Mouse (Mus musculus): Measurements from ENCODE around the gene Spty2d1.
A peak's percentile ranks its signal among the peaks of the same experiment; 100 is the strongest.
"Not testable (repeated sequence)": the region's sequence is repeated elsewhere in the genome, so short reads cannot be mapped to it uniquely, and the experiment has no call there.

Gene Spty2d1

DNA sequence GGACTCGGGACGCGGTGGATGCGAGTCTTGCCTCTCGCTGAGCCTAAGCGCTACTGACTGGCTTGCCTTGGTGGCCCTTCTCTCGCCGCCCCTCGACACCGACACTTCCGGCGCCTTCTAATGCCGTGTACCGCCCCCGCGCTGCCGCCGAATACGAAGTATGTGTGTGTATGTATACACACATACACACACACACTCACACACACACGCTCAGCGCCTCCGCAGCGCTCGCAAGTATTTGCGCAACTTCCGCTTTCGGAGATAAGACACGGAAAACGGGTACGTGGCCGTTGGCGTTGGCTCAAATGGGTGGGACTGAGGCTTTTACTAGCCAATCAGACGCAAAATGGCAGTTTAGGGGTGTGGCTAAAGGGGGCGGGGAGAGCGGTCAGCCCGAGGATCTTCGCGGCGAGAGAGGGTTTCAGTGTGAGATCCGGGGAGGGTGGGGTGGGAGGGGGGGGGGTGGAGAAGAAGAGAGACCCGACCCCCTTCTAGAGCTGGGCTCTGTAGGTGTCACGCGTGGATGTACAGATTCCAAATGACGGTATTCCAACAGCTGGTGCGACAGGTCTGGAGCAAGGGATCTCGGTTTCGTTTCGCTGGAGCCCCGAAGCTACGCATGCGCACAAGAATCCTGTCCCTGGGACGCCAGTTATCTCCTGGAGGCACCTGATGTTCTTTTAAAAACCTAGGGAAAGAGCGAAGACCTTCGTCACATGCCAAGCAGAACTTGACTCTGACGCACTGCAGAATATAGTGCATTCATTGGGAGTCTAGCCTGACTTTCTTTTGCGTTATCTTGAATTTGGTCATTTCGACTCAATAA, at the start of gene Spty2d1:
Gene Spty2d1 (minus strand): TSS at position 244 of the 826 bp plus-strand sequence.
- DNase-seq (ENCODE audit: low read depth, low spot score) = peak; percentile 99

DNA sequence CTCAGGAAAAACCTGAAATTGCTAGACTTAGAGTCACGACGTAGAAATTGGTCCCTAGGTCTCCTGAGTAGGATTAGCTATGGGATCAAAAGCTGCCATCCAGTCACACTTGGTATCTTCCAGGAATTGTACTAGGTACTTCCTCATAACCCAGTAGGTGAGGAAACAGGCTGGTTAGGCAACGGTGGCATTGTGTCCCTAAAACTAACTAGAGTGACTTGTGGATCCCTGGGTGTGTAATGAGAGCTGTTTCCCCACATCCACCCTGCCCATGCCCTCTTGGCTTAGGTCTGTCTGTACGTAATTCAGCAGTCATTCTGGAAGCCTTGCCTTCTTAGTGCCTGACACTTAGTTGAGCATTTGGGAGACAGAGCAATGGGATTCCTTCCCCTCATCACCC, 48.1 kb upstream of the Spty2d1 start:
- DNase-seq (ENCODE audit: low read depth, low spot score) = no peak

DNA sequence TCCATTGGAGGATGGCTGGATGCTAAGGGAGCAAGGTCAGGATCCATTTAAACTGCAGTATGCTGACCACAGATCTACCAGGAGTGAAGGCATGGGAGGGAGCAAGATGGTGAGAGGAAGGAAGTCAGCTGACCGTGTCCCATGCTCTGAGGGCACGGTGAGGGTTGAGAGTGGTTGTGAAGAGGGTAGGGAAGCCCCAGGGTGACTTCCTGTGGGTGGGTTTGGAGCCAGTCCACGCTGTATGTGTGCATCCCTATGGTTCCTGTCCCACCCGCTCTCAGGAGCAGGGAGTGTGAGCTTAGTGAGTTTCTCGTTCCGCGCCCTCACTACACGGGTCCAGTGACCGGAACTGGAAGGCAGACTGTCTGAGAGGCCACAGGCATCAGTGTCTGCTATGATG, 47.5 kb upstream of the Spty2d1 start:
- peak; percentile 20 for DNase-seq (ENCODE audit: low read depth, low spot score)

DNA sequence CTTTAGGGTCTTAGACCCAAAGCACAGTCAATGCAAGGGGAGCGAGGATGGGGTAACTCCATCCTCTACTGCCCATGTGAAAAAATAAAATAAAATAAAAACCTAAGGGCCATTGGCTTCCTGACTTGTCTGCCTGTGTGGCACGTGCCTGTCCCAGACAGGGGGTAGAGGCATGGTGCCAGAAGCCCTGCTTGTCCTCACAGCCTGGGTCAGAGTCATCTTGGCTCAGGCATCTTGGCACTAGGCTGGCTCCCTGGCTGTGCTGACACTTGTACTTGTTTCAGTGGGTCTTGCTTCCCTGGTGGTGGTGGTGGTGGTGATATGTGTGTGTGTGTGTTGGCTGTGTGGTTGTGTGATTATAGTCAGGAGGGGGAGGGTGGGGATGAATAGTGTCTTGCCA, 46.5 kb upstream of the Spty2d1 start:
- no peak for DNase-seq (ENCODE audit: low read depth, low spot score)

DNA sequence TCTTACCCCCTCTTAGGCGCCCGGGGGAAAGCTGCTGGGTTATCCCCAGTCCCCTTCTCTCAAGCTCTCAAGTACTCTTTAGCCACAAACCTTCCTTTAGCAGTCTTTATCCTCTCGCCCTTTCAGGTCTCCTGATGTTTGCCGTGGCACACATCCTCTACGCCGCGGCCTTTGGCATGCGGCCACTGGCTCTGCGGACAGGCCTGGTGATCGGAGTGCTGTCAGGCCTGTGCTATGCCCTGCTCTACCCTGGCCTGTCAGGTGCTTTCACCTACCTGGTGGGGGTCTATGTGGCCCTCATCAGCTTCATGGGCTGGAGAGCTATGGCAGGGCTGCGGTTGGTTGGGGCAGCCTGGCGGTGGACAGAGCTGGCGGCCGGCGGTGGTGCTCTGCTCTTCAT, 45.1 kb upstream of the Spty2d1 start:
- no peak for DNase-seq (ENCODE audit: low read depth, low spot score)

DNA sequence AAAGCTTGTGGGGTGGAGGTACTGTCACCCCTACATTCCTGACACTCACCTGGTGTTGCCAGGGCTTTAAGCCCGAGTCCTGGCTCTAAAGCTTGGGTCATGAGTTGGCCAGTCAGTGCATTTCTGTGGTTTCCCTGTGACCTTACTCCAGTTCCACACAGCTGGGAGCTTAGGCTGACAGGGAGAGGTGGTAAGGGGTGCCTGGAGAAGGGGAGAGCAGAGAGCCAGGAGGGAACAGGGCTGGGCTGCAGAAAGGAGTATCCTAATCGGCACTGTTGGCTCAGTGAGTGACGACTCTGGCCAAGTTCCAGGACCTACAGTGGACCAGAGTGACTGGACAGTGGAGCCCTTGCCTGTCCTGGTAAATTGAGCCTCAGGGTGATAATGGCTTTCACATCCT, 44.1 kb upstream of the Spty2d1 start:
- DNase-seq (ENCODE audit: low read depth, low spot score) = peak; percentile 43

DNA sequence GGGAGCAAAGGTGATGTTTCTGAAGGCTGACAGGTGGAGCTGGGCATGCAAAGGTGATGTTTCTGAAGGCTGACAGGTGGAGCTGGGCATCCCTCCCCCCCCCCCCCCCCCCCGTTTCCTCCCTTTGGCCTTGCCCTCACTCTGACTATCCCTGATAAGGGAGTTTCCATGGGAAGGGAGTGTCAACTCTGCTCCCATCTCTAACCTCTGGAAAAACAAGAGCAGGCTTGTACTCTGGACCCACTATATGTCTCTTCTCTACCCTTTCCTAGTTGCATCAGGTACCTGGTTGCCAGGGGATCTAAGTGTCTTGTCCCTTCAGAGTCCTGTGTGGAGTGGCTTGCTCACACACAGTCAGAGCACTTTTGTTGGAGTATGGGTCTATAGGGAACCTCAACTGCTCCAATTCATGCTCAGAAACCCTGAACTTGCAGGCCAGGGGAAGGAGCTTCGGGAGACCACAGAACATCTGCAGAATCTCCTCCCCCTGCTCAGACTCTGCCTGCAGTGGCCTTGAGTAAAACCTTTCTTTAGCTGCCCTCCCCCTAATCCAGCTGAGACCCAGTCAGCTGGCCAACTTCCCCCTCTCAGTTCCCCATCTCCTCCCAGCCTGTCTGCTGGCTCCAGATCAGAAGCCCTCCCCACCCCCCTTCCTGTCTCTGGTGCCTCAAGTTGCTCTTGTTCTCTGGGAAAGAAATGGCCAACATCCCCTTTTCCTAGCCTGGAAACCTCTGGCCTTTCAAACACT, 43.4 kb upstream of the Spty2d1 start:
- peak; percentile 66 for DNase-seq (ENCODE audit: low read depth, low spot score)

DNA sequence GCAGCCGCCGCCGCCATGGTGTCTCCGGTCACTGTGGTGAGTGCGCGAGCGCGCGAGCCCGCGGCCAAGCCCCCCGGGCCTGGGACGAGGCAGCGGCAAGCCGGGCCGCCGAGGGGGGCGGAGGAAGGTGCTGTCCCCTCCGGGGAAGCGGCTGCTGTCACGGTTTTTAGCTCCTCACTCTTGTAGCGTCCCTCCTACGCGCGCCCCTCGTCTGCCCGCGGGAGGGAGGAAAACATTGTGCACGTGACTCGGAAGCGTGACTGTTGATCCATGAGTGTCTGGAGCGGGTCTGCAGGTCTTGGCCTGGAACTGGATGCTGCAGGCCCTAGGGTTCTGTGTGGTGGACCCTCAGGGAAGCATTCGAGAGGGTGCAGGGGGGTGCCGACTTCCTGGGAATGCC, 42.6 kb upstream of the Spty2d1 start:
- peak; percentile 17 for DNase-seq (ENCODE audit: low read depth, low spot score)

DNA sequence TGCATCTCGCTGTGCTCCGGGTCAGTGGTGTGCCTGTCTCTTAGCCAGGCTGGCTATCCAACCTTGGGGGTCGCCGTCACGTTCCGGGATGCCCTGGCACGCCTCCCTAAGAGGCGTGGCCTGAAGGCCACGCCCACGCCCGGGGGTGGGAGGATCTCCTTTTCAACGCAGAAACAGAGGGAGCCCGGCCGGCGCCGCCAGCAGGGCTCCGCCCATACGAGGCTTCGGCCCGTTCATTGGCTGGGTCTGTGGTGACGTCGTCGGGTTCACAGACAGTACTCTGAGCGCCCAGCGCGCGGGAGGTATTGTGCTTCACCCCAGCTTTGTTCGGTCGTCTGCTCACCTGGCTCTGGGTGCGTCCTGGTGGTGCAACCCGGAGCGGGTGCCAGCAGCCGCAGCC, 42.2 kb upstream of the Spty2d1 start, which contains the start of gene Tmem86a:
Gene Tmem86a (plus strand): TSS at position 236 of the 400 bp plus-strand sequence.
- DNase-seq (ENCODE audit: low read depth, low spot score) = peak; percentile 87

DNA sequence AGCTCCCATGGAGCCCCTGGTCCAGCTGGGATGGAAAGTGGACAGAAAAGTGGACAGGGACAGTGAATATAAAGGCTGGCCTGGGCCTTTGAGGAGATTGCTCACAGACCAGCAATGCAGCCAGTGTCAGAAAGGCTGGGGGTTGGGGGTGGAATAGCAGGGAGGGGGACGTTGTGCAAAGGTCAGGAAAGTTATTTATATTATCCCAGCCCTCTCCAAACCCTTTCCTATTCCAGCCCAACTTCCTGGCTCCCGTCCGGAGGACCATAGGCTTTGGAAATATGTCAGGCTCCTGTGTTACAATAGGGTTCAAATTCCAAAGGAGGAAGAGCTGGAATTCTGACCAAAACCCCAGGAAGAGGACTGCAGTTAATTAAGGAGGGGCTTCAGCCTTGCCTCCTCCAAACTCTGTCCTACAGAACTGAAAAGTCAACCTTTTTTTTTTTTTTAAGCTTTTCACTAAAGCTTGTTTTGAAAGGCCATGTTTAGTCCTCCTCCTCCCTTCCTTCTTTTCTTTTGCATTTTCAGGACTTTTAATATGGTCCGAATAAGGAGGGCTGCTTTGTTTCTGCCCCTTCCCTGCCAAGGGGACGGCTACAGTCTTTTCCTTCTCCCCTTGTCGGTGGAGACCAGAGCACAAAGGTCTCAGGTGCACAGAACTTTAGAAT, 34.7 kb upstream of the Spty2d1 start:
- no peak for DNase-seq (ENCODE audit: low read depth, low spot score)

DNA sequence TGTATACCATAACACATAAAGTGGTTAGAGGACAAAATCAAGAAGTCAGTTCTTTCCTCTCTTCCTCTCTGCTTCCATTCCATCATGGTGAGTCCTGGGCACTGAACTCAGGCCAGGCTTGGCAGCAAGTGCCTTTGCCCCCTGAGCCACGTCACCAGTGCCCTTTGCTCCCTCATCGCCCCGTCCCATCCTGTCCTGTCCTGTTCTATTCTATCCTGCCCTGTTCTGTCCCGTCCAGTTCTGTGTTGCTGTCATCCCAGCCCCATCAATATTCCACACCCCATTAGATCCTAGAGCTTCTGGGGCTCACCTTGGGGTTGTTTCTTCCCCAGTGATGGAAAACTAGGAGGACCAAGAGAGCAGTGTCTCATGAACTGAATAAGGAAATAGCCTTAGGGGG, 33.9 kb upstream of the Spty2d1 start:
- no peak for DNase-seq (ENCODE audit: low read depth, low spot score)

DNA sequence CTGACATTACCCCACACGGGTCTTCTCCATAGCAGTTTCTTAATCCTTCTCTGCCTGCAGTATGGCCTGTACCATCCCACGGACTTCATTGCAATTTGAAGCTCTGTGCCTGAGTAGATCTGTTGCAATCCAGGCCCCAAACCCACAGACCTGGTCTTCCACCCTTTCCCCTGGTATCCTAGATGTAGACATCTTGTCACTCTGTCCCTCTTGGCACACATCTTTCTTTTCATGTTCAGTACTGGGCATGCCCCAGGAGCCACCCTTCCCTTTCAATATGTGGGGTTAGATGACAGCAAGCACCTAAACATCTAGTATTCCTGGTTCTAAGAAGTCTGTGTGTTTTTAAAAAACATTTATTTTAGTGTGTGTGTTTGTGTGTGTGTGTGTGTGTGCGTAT, 33.5 kb upstream of the Spty2d1 start:
- DNase-seq (ENCODE audit: low read depth, low spot score) = no peak

DNA sequence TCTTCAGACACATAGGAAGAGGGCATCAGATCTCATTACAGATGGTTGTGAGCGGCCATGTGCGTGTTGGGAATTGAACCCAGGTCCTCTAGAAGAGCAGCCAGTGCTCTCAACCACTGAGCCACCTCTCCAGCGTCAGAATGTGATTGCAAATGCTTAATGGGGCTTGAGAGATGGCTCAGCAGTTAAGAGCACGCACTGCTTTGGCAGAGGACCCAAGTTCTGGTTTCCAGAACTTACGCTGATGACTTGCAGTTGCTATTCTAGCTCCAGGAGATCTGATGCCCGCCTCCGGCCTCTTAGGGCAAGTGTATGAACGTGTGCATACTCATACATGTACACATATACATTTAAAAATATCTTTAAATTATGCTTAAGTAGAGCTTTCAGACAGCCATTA, 27.2 kb upstream of the Spty2d1 start:
- DNase-seq (ENCODE audit: low read depth, low spot score) = peak; percentile 40

DNA sequence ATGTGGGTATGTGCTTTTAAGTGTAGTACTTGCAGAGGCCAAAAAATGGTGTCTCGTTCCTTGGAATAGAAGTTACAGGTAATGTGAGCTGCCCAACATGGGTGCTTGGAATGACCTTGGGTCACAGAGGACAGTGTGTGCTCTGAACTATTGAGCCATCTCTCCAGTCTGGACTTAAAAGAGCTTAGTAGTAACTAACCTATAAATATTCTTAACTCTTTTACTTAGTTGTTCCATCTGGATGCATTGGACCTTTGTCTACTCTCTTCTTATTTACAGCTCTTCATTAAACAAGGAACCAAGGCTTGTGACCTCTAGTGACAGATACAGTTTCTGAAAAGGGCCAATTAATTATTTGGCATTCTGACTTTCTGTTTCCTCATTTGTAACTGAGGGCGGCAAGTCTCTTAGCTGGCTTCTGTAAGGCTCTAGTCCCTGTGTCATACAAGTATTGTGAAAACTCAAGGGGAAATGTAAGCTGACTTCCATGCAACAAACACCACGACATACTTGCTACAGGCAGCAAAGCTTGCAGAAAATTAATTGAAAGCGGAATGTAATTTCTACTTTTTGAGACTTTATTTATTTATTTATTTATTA, 26.7 kb upstream of the Spty2d1 start:
- peak; percentile 27 for DNase-seq (ENCODE audit: low read depth, low spot score)

DNA sequence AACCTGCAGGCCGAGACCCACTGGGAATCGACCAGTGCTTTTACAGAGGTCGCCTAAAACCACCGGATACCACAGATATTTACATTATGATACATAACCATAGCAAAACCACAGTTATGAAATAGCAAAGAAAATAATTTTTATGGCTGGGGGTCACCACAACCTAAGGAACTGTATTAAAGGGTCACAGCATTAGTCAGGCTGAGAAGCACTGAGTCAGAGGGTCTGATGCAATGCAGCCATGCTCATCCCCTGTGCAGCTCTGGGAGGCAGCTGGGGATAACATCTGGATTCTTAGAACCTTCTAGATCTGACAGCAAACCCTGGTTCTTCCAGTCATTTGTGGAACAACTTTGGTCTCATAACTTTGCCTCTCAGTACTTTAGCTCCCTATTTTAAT, 23.2 kb upstream of the Spty2d1 start:
- DNase-seq (ENCODE audit: low read depth, low spot score) = no peak

DNA sequence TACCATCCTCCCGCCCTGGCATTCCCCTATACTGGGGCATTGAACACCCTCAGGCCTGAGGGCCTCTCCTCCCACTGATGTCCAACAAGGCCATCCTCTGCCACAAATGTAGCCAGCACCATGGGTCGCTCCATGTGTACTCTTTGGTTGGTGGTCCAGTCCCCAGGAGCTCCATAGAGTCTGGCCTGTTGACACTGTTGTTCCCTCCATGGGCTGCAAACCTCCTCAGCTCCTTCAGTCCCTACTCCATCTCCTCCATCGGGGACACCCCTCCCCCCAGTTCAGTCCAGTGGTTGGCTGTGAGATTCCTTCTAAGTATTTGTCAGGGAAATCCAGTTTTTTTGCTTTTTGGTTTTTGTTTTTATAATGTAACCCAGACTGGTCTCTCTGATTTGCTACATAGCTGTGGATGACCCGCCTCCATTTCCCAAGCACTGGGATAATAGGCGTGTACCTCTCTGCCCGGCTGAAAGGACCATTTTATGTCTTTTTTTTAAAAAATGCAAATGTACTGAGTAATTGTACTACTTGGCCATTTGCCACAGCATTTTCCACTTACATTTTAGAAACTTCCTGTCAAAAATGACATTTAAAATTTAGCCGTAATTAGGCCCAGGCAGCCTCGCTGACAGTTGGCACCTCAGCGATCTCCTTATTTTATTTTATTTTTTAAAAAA, 22.4 kb upstream of the Spty2d1 start:
- DNase-seq (ENCODE audit: low read depth, low spot score) = no peak

DNA sequence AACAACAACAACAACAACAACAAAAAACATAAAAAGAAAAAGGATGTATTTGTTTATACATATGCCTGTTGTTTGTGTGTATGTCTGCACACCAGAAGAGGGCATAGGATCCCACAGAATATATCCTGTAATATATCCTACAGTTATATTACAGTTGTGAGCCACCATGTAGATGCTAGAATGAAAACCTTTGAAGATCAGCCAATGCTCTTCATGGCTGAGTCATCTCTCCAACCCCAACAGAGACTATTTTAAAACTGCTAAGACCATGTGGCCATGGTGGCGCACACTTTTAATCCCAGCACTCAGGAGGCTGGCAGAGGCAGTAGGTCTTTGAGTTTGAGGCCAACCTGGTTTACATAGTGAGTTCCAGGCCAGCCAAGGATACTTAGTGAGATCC, 19.3 kb upstream of the Spty2d1 start:
- DNase-seq (ENCODE audit: low read depth, low spot score) = no peak

DNA sequence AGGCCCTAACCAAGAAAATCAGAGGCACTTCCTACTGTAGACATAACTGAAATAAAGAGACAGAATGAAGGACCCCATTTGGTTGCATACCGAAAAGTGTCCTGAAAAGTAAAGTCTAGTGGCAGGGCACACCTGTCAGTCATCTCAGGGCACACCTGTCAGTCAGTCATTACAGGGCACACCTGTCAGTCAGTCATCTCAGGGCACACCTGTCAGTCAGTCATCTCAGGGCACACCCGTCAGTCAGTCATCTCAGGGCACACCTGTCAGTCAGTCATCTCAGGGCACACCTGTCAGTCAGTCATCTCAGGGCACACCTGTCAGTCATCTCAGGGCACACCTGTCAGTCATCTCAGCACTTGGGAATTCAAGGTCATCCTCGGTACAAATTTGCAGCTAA, 18.7 kb upstream of the Spty2d1 start:
- not testable (repeated sequence) for DNase-seq (ENCODE audit: low read depth, low spot score)

DNA sequence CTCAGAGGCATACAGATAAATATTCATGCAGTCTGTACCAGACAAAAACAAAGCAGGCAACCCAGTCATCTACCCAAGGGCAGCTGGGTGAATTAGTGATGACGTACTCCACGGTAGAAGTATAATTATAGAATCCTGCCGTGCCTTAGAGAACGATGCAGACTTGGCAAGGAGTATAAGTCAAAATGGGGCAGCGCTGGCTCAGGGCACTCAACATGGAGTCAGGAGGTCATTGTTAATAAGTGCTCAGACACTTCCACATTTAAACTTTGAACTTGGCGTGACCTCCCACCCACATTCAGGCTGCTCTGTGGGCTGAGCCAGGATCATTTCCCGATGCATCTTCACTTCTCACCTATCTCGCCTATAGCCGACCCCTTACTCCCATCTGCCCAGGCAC, 17.2 kb upstream of the Spty2d1 start:
- DNase-seq (ENCODE audit: low read depth, low spot score) = no peak

DNA sequence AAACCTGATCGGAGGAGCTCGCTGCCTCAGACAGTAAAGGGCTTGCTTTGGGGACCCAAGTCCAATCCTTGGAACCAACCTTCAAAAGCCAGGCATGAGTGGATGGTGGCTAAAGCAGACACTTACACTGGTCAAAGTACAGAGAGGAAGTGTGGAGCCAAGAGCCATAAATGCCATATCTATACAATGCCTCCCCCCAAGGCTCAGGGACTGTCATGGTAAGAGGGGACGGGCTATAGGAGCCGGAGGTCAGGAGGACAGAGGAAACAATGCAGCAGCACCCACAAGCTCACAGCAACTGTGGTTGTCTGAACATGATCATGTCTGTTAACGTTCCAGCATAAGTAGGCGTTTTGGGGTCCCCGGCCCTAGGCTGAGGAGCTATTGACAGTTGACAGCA, 16.2 kb upstream of the Spty2d1 start:
- DNase-seq (ENCODE audit: low read depth, low spot score) = no peak

DNA sequence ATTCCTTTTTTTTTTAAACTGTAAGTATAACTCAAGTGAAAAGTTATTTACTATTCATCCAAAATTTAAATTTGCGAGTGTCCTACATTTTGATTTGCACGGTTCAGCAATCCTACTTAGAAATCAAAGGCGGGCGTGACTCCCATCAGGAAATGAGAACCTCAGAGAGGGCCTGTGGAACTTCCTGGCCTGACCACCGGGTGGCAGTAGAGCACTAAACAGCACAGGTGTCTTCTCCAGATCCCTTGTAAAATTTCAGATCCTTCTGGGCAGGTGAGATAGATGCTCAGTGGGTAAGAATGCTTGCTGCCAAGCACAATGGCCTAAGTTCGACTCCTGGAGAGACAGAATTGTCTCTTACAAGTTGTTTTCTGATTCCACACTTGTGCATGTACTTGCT, 15.3 kb upstream of the Spty2d1 start:
- DNase-seq (ENCODE audit: low read depth, low spot score) = peak; percentile 61
